Mouse (Mus musculus): ENCODE data around the gene A730049H05Rik. TPM values are rescaled to one million over a fixed set of nuclear protein-coding genes. Genes with fewer than 3 reads are reported as not detected.

A730049H05Rik gene
- total and polyA plus RNA-seq, 3 experiments, result 0.22 TPM; not detected in 2

- no peaks in the 10 kb centered on the region for H3K36me3 ChIP-seq (replicated peaks)
- TF ChIP-seq TAL1 (conservative IDR thresholded peaks at IDR 0.05; ENCODE audit: low read depth, low read length) (no peak), GATA2 (IDR thresholded peaks at IDR 0.05; ENCODE audit: borderline replicate concordance, low read depth, low read length) (no peak), CTCF (IDR thresholded peaks at IDR 0.05; ENCODE audit: low read depth, low read length) (no peak), POLR2AphosphoS5 (IDR thresholded peaks at IDR 0.05; ENCODE audit: insufficient replicate concordance, low read depth, low read length) (no peak), GATA1 (IDR thresholded peaks at IDR 0.05; ENCODE audit: borderline replicate concordance, low read length) (no peak)
- peaks cover 18% of the 10 kb centered on the region for H3K9me3 ChIP-seq (replicated peaks)
- ATAC-seq (ENCODE audit: extremely low read depth, insufficient number of reproducible peaks, low FRiP score, poor library complexity, severe bottlenecking), result no peak
- no peak for DNase-seq (ENCODE audit: low spot score)
- no peak overlapping the region for H3K4me3 ChIP-seq (ENCODE audit: low read depth, low read length)
- no peaks in the 10 kb centered on the region for H3K27me3 ChIP-seq (ENCODE audit: insufficient read depth, low read length)
- no peaks in the 10 kb centered on the region for H3K4me1 ChIP-seq (ENCODE audit: insufficient read depth, low read depth, low read length)
These were observed 61.0 kb downstream of the A730049H05Rik start for GRCm38 (mm10) chr6:92877236-92877635.

- TF ChIP-seq CTCF (IDR thresholded peaks at IDR 0.05; ENCODE audit: low read depth, low read length) (no peak), GATA1 (IDR thresholded peaks at IDR 0.05; ENCODE audit: borderline replicate concordance, low read length) (no peak), POLR2AphosphoS5 (IDR thresholded peaks at IDR 0.05; ENCODE audit: insufficient replicate concordance, low read depth, low read length) (no peak), TAL1 (conservative IDR thresholded peaks at IDR 0.05; ENCODE audit: low read depth, low read length) (no peak)
- H3K36me3 ChIP-seq (replicated peaks), result no peaks in the 10 kb centered on the region
- no peaks in the 10 kb centered on the region for H3K4me1 ChIP-seq (ENCODE audit: insufficient read depth, low read depth, low read length)
- no peak overlapping the region for H3K4me3 ChIP-seq (ENCODE audit: low read depth, low read length)
- H3K9me3 ChIP-seq (replicated peaks), result peaks cover 18% of the 10 kb centered on the region; the same call in 1 of the 2 replicates
- DNase-seq (ENCODE audit: low spot score), result no peak
- no peak for ATAC-seq (ENCODE audit: extremely low read depth, insufficient number of reproducible peaks, low FRiP score, poor library complexity, severe bottlenecking)
- H3K27me3 ChIP-seq (ENCODE audit: insufficient read depth, low read length), result no peaks in the 10 kb centered on the region
These were observed 62.5 kb downstream of the A730049H05Rik start for GRCm38 (mm10) chr6:92878771-92879170.

DNA sequence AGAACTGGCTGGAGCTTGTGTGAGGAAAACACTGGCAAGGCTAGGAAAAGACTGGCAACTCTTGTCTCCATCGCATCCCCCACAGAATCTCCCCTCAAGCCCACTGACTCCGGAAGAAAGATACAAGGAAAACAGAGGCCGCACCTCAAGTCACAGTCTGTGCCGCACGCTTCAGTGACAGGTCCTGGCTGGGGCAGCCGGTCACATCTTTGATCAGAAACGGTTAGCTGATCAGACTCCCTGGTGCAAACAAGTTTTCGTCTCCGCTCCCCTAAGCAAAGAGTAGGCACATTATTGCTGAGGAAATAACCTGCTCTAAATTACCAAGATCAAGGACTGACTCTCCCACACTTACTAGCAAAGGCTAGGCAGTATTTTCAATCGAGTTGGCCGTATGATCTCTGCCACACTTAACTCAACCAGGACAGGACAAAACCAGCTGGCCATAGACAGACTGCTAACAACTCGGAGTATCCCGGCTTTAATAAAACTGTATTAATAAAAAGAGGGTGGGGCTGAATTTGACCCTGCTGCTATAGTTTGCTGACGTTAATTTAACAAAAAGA is 63.5 kb downstream of the A730049H05Rik start:
- ATAC-seq (ENCODE audit: extremely low read depth, insufficient number of reproducible peaks, low FRiP score, poor library complexity, severe bottlenecking) (no peak), DNase-seq (ENCODE audit: low spot score) (no peak)
- H3K4me1 ChIP-seq (ENCODE audit: insufficient read depth, low read depth, low read length), result no peaks in the 10 kb centered on the region
- H3K36me3 ChIP-seq (replicated peaks), result no peaks in the 10 kb centered on the region
- H3K27me3 ChIP-seq (ENCODE audit: insufficient read depth, low read length), result no peaks in the 10 kb centered on the region
- H3K4me3 ChIP-seq (ENCODE audit: low read depth, low read length), result no peak overlapping the region
- TF ChIP-seq GATA1 (IDR thresholded peaks at IDR 0.05; ENCODE audit: borderline replicate concordance, low read length) (no peak), CTCF (IDR thresholded peaks at IDR 0.05; ENCODE audit: low read depth, low read length) (no peak), TAL1 (conservative IDR thresholded peaks at IDR 0.05; ENCODE audit: low read depth, low read length) (no peak), POLR2AphosphoS5 (IDR thresholded peaks at IDR 0.05; ENCODE audit: insufficient replicate concordance, low read depth, low read length) (no peak), GATA2 (IDR thresholded peaks at IDR 0.05; ENCODE audit: borderline replicate concordance, low read depth, low read length) (no peak)
- H3K9me3 ChIP-seq (replicated peaks), result peaks cover 18% of the 10 kb centered on the region; the same call in 1 of the 2 replicates

- no peak for TF ChIP-seq TAL1 (conservative IDR thresholded peaks at IDR 0.05; ENCODE audit: low read depth, low read length)
- Histone ChIP-seq H3K36me3 (replicated peaks) (no peaks in the 10 kb centered on the region), H3K9me3 (replicated peaks) (0 out of 2 replicates have a peak, but pooled peaks cover 10% of the 10 kb centered on the region), H3K4me1 (ENCODE audit: insufficient read depth, low read depth, low read length) (no peaks in the 10 kb centered on the region), H3K4me3 (ENCODE audit: low read depth, low read length) (no peak overlapping the region), H3K27me3 (ENCODE audit: insufficient read depth, low read length) (no peaks in the 10 kb centered on the region)
- DNase-seq (ENCODE audit: low spot score) (no peak), ATAC-seq (ENCODE audit: extremely low read depth, insufficient number of reproducible peaks, low FRiP score, poor library complexity, severe bottlenecking) (no peak)
These were observed 66.2 kb downstream of the A730049H05Rik start for GRCm38 (mm10) chr6:92882446-92882845.

DNA sequence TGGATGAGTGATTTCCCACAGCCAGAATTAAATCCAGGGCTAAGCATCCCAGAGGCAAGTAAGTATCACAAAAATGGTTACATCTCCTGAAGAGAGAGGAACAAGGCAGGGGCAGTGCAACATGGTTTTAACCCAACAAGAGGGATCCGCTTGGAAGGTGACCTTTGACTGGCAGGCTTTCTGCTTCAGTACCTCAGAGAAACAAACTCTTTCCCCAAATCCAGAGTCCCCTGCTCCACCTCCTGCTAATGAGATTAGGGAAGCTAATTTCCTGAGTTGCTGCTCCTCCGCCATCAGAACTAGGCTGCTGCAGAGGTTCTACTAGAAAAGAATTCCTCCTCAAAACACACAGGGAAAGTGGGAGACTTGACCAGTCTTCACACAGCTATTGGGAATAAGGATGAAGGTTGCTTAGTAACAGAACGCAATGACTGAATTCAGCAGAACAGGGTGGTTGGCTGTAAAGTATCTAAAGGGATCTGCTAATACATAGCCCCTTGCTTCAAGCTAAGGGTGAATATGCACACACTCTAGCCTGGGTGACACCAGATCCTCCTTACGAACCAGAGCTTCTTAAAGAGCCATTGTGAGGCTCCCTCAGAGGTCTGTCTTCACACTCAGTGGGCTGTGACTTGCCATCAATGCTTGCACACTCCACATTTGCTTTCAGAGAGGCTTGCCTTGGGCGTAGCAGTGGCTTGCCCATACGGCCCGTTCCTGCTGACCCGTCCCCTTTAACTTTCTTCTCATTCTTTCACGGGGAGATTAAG is 67.0 kb downstream of the A730049H05Rik start:
- no peak for ATAC-seq (ENCODE audit: extremely low read depth, insufficient number of reproducible peaks, low FRiP score, poor library complexity, severe bottlenecking)
- 0 out of 2 replicates have a peak, but pooled peaks cover 10% of the 10 kb centered on the region for H3K9me3 ChIP-seq (replicated peaks)
- no peaks in the 10 kb centered on the region for H3K27me3 ChIP-seq (ENCODE audit: insufficient read depth, low read length)
- H3K36me3 ChIP-seq (replicated peaks), result no peaks in the 10 kb centered on the region
- H3K4me1 ChIP-seq (ENCODE audit: insufficient read depth, low read depth, low read length), result no peaks in the 10 kb centered on the region
- DNase-seq (ENCODE audit: low spot score), result no peak
- no peak for TF ChIP-seq TAL1 (conservative IDR thresholded peaks at IDR 0.05; ENCODE audit: low read depth, low read length)
- no peak for TF ChIP-seq POLR2AphosphoS5 (IDR thresholded peaks at IDR 0.05; ENCODE audit: insufficient replicate concordance, low read depth, low read length)
- TF ChIP-seq GATA2 (IDR thresholded peaks at IDR 0.05; ENCODE audit: borderline replicate concordance, low read depth, low read length), result no peak
- TF ChIP-seq CTCF (IDR thresholded peaks at IDR 0.05; ENCODE audit: low read depth, low read length), result no peak
- no peak for TF ChIP-seq GATA1 (IDR thresholded peaks at IDR 0.05; ENCODE audit: borderline replicate concordance, low read length)
- H3K4me3 ChIP-seq (ENCODE audit: low read depth, low read length), result no peak overlapping the region

- Histone ChIP-seq H3K4me1 (ENCODE audit: insufficient read depth, low read depth, low read length) (no peaks in the 10 kb centered on the region), H3K36me3 (replicated peaks) (no peaks in the 10 kb centered on the region), H3K9me3 (replicated peaks) (0 out of 2 replicates have a peak, but pooled peaks cover 3% of the 10 kb centered on the region), H3K27me3 (ENCODE audit: insufficient read depth, low read length) (no peaks in the 10 kb centered on the region), H3K4me3 (ENCODE audit: low read depth, low read length) (no peak overlapping the region)
- no peak for TF ChIP-seq TAL1 (conservative IDR thresholded peaks at IDR 0.05; ENCODE audit: low read depth, low read length)
- TF ChIP-seq CTCF (IDR thresholded peaks at IDR 0.05; ENCODE audit: low read depth, low read length), result no peak
- TF ChIP-seq GATA2 (IDR thresholded peaks at IDR 0.05; ENCODE audit: borderline replicate concordance, low read depth, low read length), result no peak
- no peak for TF ChIP-seq POLR2AphosphoS5 (IDR thresholded peaks at IDR 0.05; ENCODE audit: insufficient replicate concordance, low read depth, low read length)
- no peak for TF ChIP-seq GATA1 (IDR thresholded peaks at IDR 0.05; ENCODE audit: borderline replicate concordance, low read length)
- ATAC-seq (ENCODE audit: extremely low read depth, insufficient number of reproducible peaks, low FRiP score, poor library complexity, severe bottlenecking) (no peak), DNase-seq (ENCODE audit: low spot score) (no peak)
These were observed 75.3 kb downstream of the A730049H05Rik start for GRCm38 (mm10) chr6:92891535-92891934.

Other genes starting within 250 kb of the A730049H05Rik start
- not detected in 2 replicates for gene Prickle2, start 110.3 kb upstream of the A730049H05Rik start, total RNA-seq (2014; fragmentation: Nextera tagmentation)
- 0.05 and 0.06 TPM in 2 replicates for gene Prickle2, start 110.3 kb upstream of the A730049H05Rik start, total RNA-seq (2017)
- gene Prickle2, start 110.3 kb upstream of the A730049H05Rik start, polyA plus RNA-seq (2012), result not detected in 2 replicates
- gene Gm15737, start 52.9 kb downstream of the A730049H05Rik start, total RNA-seq (2014; fragmentation: Nextera tagmentation), result not detected in 2 replicates
- gene Gm15737, start 52.9 kb downstream of the A730049H05Rik start, total RNA-seq (2017), result 0.05 and 0.06 TPM in 2 replicates
- gene Gm15737, start 52.9 kb downstream of the A730049H05Rik start, polyA plus RNA-seq (2012), result not detected in 2 replicates
- not detected in 2 replicates for gene Adamts9, start 127.0 kb downstream of the A730049H05Rik start, total RNA-seq (2014; fragmentation: Nextera tagmentation)
- gene Adamts9, start 127.0 kb downstream of the A730049H05Rik start, total RNA-seq (2017), result 0.12 and 0.27 TPM in 2 replicates
- gene Adamts9, start 127.0 kb downstream of the A730049H05Rik start, polyA plus RNA-seq (2012), result not detected in 2 replicates